Mouse (Mus musculus): ENCODE measurements around the gene Pcf11. TPM values are rescaled to one million over a fixed set of nuclear protein-coding genes. Genes with fewer than 3 reads are reported as not detected.

The Pcf11 gene
- polyA plus RNA-seq, 1 experiment from 2014 or later, result 15.9 TPM

DNA sequence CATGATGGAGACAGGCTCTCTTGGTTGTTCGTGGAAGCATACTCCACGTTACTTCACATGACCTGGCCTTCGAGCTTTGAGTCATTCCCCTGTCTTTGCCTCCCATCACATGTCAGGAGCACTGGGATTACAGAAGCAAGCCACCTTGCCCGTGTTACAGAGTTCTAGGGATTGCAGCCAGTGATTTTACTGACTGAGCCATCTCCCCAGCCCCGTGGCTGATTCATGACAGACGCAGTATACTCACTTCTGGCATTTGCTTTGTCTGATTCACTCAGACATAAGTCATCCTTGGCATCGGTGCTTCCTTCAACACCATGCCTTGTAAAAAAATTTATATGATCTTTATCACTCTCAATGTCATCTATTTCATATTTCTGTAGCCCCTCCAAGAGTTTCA lies 64.8 kb downstream of the Pcf11 start:
- ATAC-seq, result no peak
- no peak overlapping the region for H3K4me2 ChIP-seq (ENCODE audit: low read depth, low read length)
- H3K36me3 ChIP-seq (ENCODE audit: control insufficient read depth, insufficient read depth, low read length), result no peaks in the 10 kb centered on the region
- H3K27me3 ChIP-seq (replicated peaks; ENCODE audit: control insufficient read depth, insufficient read depth, low read length), result no peaks in the 10 kb centered on the region
- H3K4me1 ChIP-seq (ENCODE audit: control insufficient read depth, insufficient read depth, low read length), result no peaks in the 10 kb centered on the region
- no peak overlapping the region for H3K9ac ChIP-seq (ENCODE audit: low read depth, low read length)
- H3K4me3 ChIP-seq (ENCODE audit: low read length), result no peak overlapping the region
- H3K9me3 ChIP-seq (ENCODE audit: control insufficient read depth, low read length), result no peaks in the 10 kb centered on the region
- WGBS, result 89% methylated on average over 7 of the region's 7 CpGs
- H3K27ac ChIP-seq (ENCODE audit: low read length), result no peak overlapping the region

Other genes with a start within 250 kb of the Pcf11 start
- gene Ccdc90b, start 108.8 kb downstream of the Pcf11 start, polyA plus RNA-seq (2015; fragmentation: Nextera tagmentation; extraction: Ambion mirVana), result 42.5 and 43.9 TPM in 2 replicates
- 2.9 and 3.1 TPM in 2 replicates for gene Ankrd42, start 32.8 kb downstream of the Pcf11 start, polyA plus RNA-seq (2015; fragmentation: Nextera tagmentation; extraction: Ambion mirVana)
- gene Rab30, start 71.7 kb upstream of the Pcf11 start, polyA plus RNA-seq (2015; fragmentation: Nextera tagmentation; extraction: Ambion mirVana), result 30.3 and 37.3 TPM in 2 replicates
- gene Ddias, start 204.3 kb upstream of the Pcf11 start, polyA plus RNA-seq (2015; fragmentation: Nextera tagmentation; extraction: Ambion mirVana), result 8.7 and 9.2 TPM in 2 replicates
- gene Prcp, start 204.5 kb upstream of the Pcf11 start, polyA plus RNA-seq (2015; fragmentation: Nextera tagmentation; extraction: Ambion mirVana), result 22.8 and 25.3 TPM in 2 replicates